Mouse (Mus musculus) hindbrain, embryonic 13.5 days (tissue): ENCODE measurements around the gene Ppp2r5c. TPM values are rescaled to one million over a fixed set of nuclear protein-coding genes. Genes with fewer than 3 reads are reported as not detected.

Experiments
- ATAC-seq: fragments of 200-750 bp; cut with Nextera tagmentation; 2 replicates; pipeline ENCODE4 v1.8.0; 2017; ENCODE audit warnings: moderate TSS enrichment; ENCODE audit not compliant: low FRiP score
- H3K27ac ChIP-seq: fragments of 300-500 bp; sonication (generic); 2 replicates; pipeline ENCODE4 v1.5.1; 2015; ENCODE audit warnings: inconsistent platforms, mild to moderate bottlenecking, moderate library complexity
- H3K27me3 ChIP-seq: fragments of 300-500 bp; sonication (generic); 2 replicates; pipeline ENCODE4 v1.6.1; 2015; ENCODE audit warnings: mild to moderate bottlenecking, inconsistent platforms
- H3K36me3 ChIP-seq: fragments of 300-500 bp; sonication (generic); 2 replicates; pipeline ENCODE4 v1.6.1; 2015; ENCODE audit warnings: mild to moderate bottlenecking, inconsistent platforms
- H3K4me1 ChIP-seq: fragments of 300-500 bp; sonication (generic); replicated peaks from 2 replicates; pipeline ENCODE4 v1.6.1; 2015; ENCODE audit warnings: inconsistent platforms
- H3K4me2 ChIP-seq: fragments of 300-500 bp; sonication (generic); 2 replicates; pipeline ENCODE4 v1.6.1; 2015; ENCODE audit warnings: inconsistent platforms, mild to moderate bottlenecking, moderate library complexity
- H3K4me3 ChIP-seq: fragments of 300-500 bp; sonication (generic); 2 replicates; pipeline ENCODE4 v1.5.1; 2015; ENCODE audit warnings: mild to moderate bottlenecking, inconsistent platforms
- H3K9ac ChIP-seq: fragments of 300-500 bp; sonication (generic); 2 replicates; pipeline ENCODE4 v1.6.1; 2015; ENCODE audit warnings: mild to moderate bottlenecking, inconsistent platforms
- H3K9me3 ChIP-seq: fragments of 300-500 bp; sonication (generic); 2 replicates; pipeline ENCODE4 v1.6.1; 2016; ENCODE audit warnings: inconsistent platforms
- WGBS: fragments of 180-500 bp; shearing (Covaris S2); methylation state at CpG from one replicate; pipeline ENCODE4 v1.1.7; 2015; 5-methylcytosine and 5-hydroxymethylcytosine counted together
- polyA plus RNA-seq: library from polyadenylated mRNA; unstranded; fragments of >200 nt; fragmentation: Nextera tagmentation; extraction: Ambion mirVana; gene quantifications from 2 replicates; pipeline ENCODE4 v1.2.1, GENCODE M21; 2015

The Ppp2r5c gene
- polyA plus RNA-seq = 142 and 144 TPM in 2 replicates

- H3K27ac ChIP-seq = peak within 1 kb of the TSS; percentile 94
- peaks cover 20% of the 10 kb centered on the region for H3K4me1 ChIP-seq
- H3K36me3 ChIP-seq = peaks cover 11% of the 10 kb centered on the region
- H3K27me3 ChIP-seq = peaks cover 19% of the 10 kb centered on the region
- WGBS = under 1% methylated on average over 63 of the region's 86 CpGs
- peak within 1 kb of the TSS; percentile 88 for H3K4me3 ChIP-seq
- H3K9ac ChIP-seq = peak within 1 kb of the TSS; percentile 93
- ATAC-seq = peak; percentile 95
- peak within 1 kb of the TSS; percentile 70 for H3K4me2 ChIP-seq
- no peaks in the 10 kb centered on the region for H3K9me3 ChIP-seq
Measured at GRCm38 (mm10) chr12:110446290-110447170, at the start of gene Ppp2r5c. Ppp2r5c (plus strand) TSS chr12:110447120.

GRCm38 (mm10) chr12:110398351-110398750 is 48.6 kb upstream of the Ppp2r5c start:
- H3K27ac ChIP-seq = no peak overlapping the region
- WGBS = 31% methylated on average over 8 of the region's 8 CpGs
- no peaks in the 10 kb centered on the region for H3K27me3 ChIP-seq
- ATAC-seq = no peak
- H3K9ac ChIP-seq = no peak overlapping the region
- H3K4me3 ChIP-seq = no peak overlapping the region
- H3K9me3 ChIP-seq = no peaks in the 10 kb centered on the region
- H3K4me1 ChIP-seq = no peaks in the 10 kb centered on the region
- no peak overlapping the region for H3K4me2 ChIP-seq
- H3K36me3 ChIP-seq = no peaks in the 10 kb centered on the region

GRCm38 (mm10) chr12:110399161-110399560 is 47.8 kb upstream of the Ppp2r5c start:
- 89% methylated on average over 6 of the region's 6 CpGs for WGBS
- H3K9ac ChIP-seq = no peak overlapping the region
- no peak overlapping the region for H3K27ac ChIP-seq
- H3K27me3 ChIP-seq = no peaks in the 10 kb centered on the region
- H3K4me2 ChIP-seq = no peak overlapping the region
- H3K4me1 ChIP-seq = no peaks in the 10 kb centered on the region
- no peak for ATAC-seq
- H3K4me3 ChIP-seq = no peak overlapping the region
- H3K36me3 ChIP-seq = no peaks in the 10 kb centered on the region
- H3K9me3 ChIP-seq = no peaks in the 10 kb centered on the region

GRCm38 (mm10) chr12:110400936-110401335 is 46.0 kb upstream of the Ppp2r5c start:
- no peak overlapping the region for H3K9ac ChIP-seq
- H3K4me2 ChIP-seq = no peak overlapping the region
- WGBS = 89% methylated on average over 5 of the region's 5 CpGs
- no peaks in the 10 kb centered on the region for H3K27me3 ChIP-seq
- no peaks in the 10 kb centered on the region for H3K36me3 ChIP-seq
- no peak overlapping the region for H3K27ac ChIP-seq
- ATAC-seq = no peak
- H3K4me1 ChIP-seq = no peaks in the 10 kb centered on the region
- H3K4me3 ChIP-seq = no peak overlapping the region
- no peaks in the 10 kb centered on the region for H3K9me3 ChIP-seq

GRCm38 (mm10) chr12:110401871-110402270 is 45.0 kb upstream of the Ppp2r5c start:
- no peak overlapping the region for H3K4me2 ChIP-seq
- WGBS = 96% methylated on average over 4 of the region's 4 CpGs
- no peak overlapping the region for H3K27ac ChIP-seq
- no peaks in the 10 kb centered on the region for H3K9me3 ChIP-seq
- H3K27me3 ChIP-seq = no peaks in the 10 kb centered on the region
- no peak for ATAC-seq
- H3K4me1 ChIP-seq = no peaks in the 10 kb centered on the region
- H3K36me3 ChIP-seq = no peaks in the 10 kb centered on the region
- no peak overlapping the region for H3K4me3 ChIP-seq
- no peak overlapping the region for H3K9ac ChIP-seq

- Histone ChIP-seq H3K36me3 (no peaks in the 10 kb centered on the region), H3K27ac (no peak overlapping the region), H3K27me3 (peaks cover 12% of the 10 kb centered on the region), H3K9ac (no peak overlapping the region), H3K4me3 (no peak overlapping the region), H3K9me3 (no peaks in the 10 kb centered on the region), H3K4me1 (0 out of 2 replicates have a peak, but pooled peaks cover 3% of the 10 kb centered on the region), H3K4me2 (no peak overlapping the region)
- no peak for ATAC-seq
- 55% methylated on average over 3 of the region's 3 CpGs for WGBS
Measured at GRCm38 (mm10) chr12:110416244-110416643, 30.7 kb upstream of the Ppp2r5c start.

- Histone ChIP-seq H3K4me2 (peak overlapping the region; percentile 24), H3K27me3 (peaks cover 12% of the 10 kb centered on the region), H3K9ac (no peak overlapping the region), H3K27ac (no peak overlapping the region), H3K4me1 (0 out of 2 replicates have a peak, but pooled peaks cover 3% of the 10 kb centered on the region), H3K4me3 (no peak overlapping the region), H3K9me3 (no peaks in the 10 kb centered on the region), H3K36me3 (no peaks in the 10 kb centered on the region)
- WGBS = 49% methylated on average over 28 of the region's 28 CpGs
- ATAC-seq = no peak
Measured at GRCm38 (mm10) chr12:110417023-110417986, 29.6 kb upstream of the Ppp2r5c start.

- 0 out of 2 replicates have a peak, but pooled peaks cover 3% of the 10 kb centered on the region for H3K4me1 ChIP-seq
- no peak overlapping the region for H3K27ac ChIP-seq
- H3K9ac ChIP-seq = peak overlapping the region; percentile 35; the same call in 1 of the 2 replicates
- peaks cover 12% of the 10 kb centered on the region for H3K27me3 ChIP-seq
- no peak for ATAC-seq
- H3K9me3 ChIP-seq = no peaks in the 10 kb centered on the region
- H3K4me2 ChIP-seq = no peak overlapping the region
- 52% methylated on average over 20 of the region's 20 CpGs for WGBS
- H3K4me3 ChIP-seq = no peak overlapping the region
- H3K36me3 ChIP-seq = no peaks in the 10 kb centered on the region
Measured at GRCm38 (mm10) chr12:110417987-110418734, 28.8 kb upstream of the Ppp2r5c start.

- Histone ChIP-seq H3K27me3 (peaks cover 12% of the 10 kb centered on the region), H3K4me1 (0 out of 2 replicates have a peak, but pooled peaks cover 3% of the 10 kb centered on the region), H3K36me3 (no peaks in the 10 kb centered on the region), H3K4me3 (no peak overlapping the region), H3K27ac (no peak overlapping the region), H3K4me2 (no peak overlapping the region), H3K9me3 (no peaks in the 10 kb centered on the region), H3K9ac (peak overlapping the region; percentile 35; the same call in 1 of the 2 replicates)
- 37% methylated on average over 8 of the region's 8 CpGs for WGBS
- ATAC-seq = no peak
Measured at GRCm38 (mm10) chr12:110418735-110419350, 28.1 kb upstream of the Ppp2r5c start.

- no peak for ATAC-seq
- H3K9ac ChIP-seq = no peak overlapping the region
- no peak overlapping the region for H3K27ac ChIP-seq
- no peaks in the 10 kb centered on the region for H3K9me3 ChIP-seq
- H3K27me3 ChIP-seq = peaks cover 12% of the 10 kb centered on the region
- H3K4me2 ChIP-seq = no peak overlapping the region
- no peaks in the 10 kb centered on the region for H3K36me3 ChIP-seq
- no peak overlapping the region for H3K4me3 ChIP-seq
- WGBS = 63% methylated on average over 2 of the region's 2 CpGs
- 0 out of 2 replicates have a peak, but pooled peaks cover 3% of the 10 kb centered on the region for H3K4me1 ChIP-seq
Measured at GRCm38 (mm10) chr12:110419879-110420278, 27.0 kb upstream of the Ppp2r5c start.

GRCm38 (mm10) chr12:110421361-110421760 is 25.6 kb upstream of the Ppp2r5c start:
- H3K9ac ChIP-seq = no peak overlapping the region
- WGBS = 69% methylated on average over 3 of the region's 3 CpGs
- no peak overlapping the region for H3K4me3 ChIP-seq
- H3K4me1 ChIP-seq = 0 out of 2 replicates have a peak, but pooled peaks cover 3% of the 10 kb centered on the region
- H3K36me3 ChIP-seq = no peaks in the 10 kb centered on the region
- H3K9me3 ChIP-seq = no peaks in the 10 kb centered on the region
- no peak overlapping the region for H3K4me2 ChIP-seq
- no peak for ATAC-seq
- H3K27me3 ChIP-seq = peaks cover 12% of the 10 kb centered on the region
- H3K27ac ChIP-seq = no peak overlapping the region
